Mouse (Mus musculus): ENCODE measurements around the gene Car12. TPM values are rescaled to one million over a fixed set of nuclear protein-coding genes. Genes with fewer than 3 reads are reported as not detected.
A peak's percentile ranks its signal among the peaks of the same experiment; 100 is the strongest.

The Car12 gene
- 0.22 and 1.7 TPM in 2 replicates for polyA plus RNA-seq (2015; fragmentation: Nextera tagmentation; extraction: Ambion mirVana)

DNA sequence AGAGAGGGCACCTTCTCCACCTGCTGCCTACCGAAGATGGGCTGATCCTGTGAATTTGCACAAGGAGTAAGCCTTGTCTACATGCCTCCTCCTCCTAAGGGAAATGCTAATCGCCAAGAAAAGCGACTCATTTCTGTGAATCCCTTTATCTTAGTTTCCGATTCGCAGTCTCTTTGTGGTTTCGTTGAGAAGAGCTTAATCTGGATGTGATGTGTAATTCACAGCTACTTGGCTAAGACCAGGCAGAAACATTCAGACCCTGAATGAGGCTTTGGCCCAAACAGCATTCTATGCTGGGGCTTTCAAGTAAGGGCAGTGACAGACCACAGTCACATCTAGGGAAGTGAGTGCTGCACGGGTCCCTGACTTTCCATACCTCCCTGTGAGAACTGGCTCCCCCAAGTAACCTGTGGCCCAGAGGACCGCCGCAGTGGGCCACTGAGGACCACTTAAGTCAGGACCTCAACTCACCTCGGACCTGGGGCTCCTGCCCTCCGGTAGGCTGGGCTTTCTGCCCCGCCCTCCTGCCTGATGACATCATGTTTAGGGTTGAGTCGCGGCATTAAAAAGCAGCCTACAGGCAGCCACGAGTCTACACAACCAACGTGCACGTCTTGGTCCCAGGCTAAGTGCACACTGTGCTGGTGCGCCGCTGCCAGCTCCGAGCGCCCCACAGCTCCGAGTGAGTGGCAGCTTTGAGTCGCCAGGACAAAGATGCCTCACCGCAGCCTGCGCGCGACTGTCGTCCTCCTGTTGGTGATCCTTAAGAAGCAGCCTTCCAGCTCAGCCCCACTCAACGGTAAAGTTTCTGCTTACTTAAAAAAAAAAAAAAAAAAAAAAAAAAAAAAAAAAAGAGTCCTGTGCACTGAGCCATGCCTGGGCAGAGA is at the start of gene Car12:
Gene Car12 (plus strand): TSS at position 552 of the 887 bp plus-strand sequence.
- WGBS = 15% methylated on average over 29 of the region's 29 CpGs
- ATAC-seq (ENCODE audit: low read depth) = no peak

DNA sequence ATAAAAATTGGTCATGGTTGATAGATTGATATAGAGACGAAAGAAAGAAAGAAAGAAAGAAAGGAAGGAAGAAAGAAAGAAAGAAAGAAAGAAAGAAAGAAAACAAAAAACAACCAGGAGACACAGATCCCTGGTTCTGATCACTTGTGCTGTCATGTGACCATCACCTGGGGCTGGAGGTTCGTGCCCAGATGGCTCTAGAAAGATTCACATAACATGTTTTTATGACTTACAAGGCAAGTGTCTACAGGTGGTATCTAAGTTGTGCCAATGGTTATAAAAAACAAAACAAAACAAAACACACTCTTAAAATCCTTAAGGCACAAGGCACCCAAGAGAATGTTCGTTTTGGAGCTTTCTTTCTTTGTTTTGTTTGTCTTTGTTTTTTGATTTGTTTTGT is 49.7 kb upstream of the Car12 start:
- Histone ChIP-seq H3K36me3 (no peaks in the 10 kb centered on the region), H3K27ac (replicated peaks) (no peak overlapping the region), H3K4me1 (replicated peaks) (no peaks in the 10 kb centered on the region), H3K4me3 (no peak overlapping the region), H3K9me3 (no peaks in the 10 kb centered on the region), H3K9ac (no peak overlapping the region), H3K27me3 (no peaks in the 10 kb centered on the region), H3K4me2 (no peak overlapping the region)
- 79% methylated on average over 3 of the region's 3 CpGs for WGBS
- ATAC-seq (ENCODE audit: low read depth) = no peak

More for the DNA sequence above, at the start of gene Car12:
- peak within 1 kb of the TSS; percentile 33 for H3K4me3 ChIP-seq
- peak within 1 kb of the TSS; percentile 58 for H3K9ac ChIP-seq
- H3K36me3 ChIP-seq = no peaks in the 10 kb centered on the region
- peaks cover 40% of the 10 kb centered on the region for H3K27me3 ChIP-seq
- H3K4me1 ChIP-seq (replicated peaks) = peaks cover 26% of the 10 kb centered on the region
- H3K4me2 ChIP-seq = peak within 1 kb of the TSS; percentile 70
- H3K9me3 ChIP-seq = no peaks in the 10 kb centered on the region
- H3K27ac ChIP-seq (replicated peaks) = no peak within 1 kb of the TSS

DNA sequence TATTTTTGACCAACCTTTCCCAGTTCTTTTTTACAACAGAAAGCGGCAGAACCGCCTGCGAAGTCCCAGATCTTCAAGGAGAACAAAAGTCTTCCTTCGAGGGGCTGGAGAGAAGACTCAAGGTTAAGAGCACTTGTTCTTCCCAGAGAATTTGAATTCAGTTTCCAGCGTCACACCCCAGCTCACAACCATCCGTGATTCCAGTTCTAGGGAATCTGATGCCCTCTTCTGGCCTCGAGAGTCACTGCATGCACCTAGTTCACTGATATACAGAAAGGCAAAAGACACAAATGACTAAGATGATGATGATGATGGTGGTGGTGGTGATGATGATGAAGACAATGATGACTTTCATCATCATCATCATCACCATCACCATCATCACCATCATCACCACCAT is 48.9 kb upstream of the Car12 start:
- Histone ChIP-seq H3K27me3 (no peaks in the 10 kb centered on the region), H3K9ac (no peak overlapping the region), H3K27ac (replicated peaks) (no peak overlapping the region), H3K4me3 (no peak overlapping the region), H3K9me3 (no peaks in the 10 kb centered on the region), H3K4me1 (replicated peaks) (no peaks in the 10 kb centered on the region), H3K4me2 (no peak overlapping the region), H3K36me3 (no peaks in the 10 kb centered on the region)
- 82% methylated on average over 7 of the region's 7 CpGs for WGBS
- no peak for ATAC-seq (ENCODE audit: low read depth)

DNA sequence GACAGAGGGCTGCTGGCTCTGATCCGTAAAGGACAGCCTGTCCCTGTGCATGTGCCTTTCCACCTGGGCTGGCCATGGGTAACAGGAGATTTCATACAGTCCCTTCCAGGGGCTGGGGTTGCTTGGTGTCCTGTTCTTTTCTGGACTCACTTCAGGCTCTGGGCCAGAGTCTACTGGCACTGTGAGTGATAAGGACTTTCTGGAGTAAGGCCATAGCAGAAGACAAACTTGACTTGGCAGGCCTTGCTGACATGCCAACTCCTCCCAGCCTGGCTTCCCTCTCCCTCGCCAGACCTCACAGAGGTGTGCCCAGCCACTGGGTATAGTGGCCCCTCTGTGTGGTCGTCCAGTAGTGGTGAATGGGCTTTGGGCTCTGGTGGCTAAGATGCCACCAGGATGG is 47.3 kb upstream of the Car12 start:
- H3K36me3 ChIP-seq = no peaks in the 10 kb centered on the region
- no peak overlapping the region for H3K4me2 ChIP-seq
- H3K27ac ChIP-seq (replicated peaks) = no peak overlapping the region
- no peak for ATAC-seq (ENCODE audit: low read depth)
- no peaks in the 10 kb centered on the region for H3K27me3 ChIP-seq
- H3K4me1 ChIP-seq (replicated peaks) = no peaks in the 10 kb centered on the region
- 82% methylated on average over 3 of the region's 3 CpGs for WGBS
- no peaks in the 10 kb centered on the region for H3K9me3 ChIP-seq
- H3K9ac ChIP-seq = no peak overlapping the region
- H3K4me3 ChIP-seq = no peak overlapping the region

DNA sequence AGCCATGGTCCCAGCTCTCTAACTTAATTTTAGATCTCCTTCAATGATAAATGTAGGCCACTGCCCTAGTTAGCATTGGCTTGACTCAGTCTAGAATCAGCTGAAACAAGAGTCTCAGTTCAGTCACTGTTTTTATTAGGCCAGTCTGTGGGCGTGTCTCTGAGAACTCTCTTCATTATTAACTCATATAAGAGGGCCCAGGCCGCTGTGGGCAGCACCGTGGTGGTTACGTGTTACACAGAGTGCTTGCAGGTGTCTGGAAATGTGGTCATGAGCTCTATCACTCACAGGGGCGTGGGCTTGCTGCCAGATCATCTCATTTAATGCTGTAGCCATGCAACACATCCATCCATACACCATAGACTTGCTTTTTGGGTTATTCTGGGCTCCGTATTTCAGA is 46.4 kb upstream of the Car12 start:
- H3K9me3 ChIP-seq = no peaks in the 10 kb centered on the region
- H3K9ac ChIP-seq = no peak overlapping the region
- WGBS = 74% methylated on average over 6 of the region's 6 CpGs
- no peaks in the 10 kb centered on the region for H3K36me3 ChIP-seq
- no peak for ATAC-seq (ENCODE audit: low read depth)
- H3K27me3 ChIP-seq = no peaks in the 10 kb centered on the region
- H3K27ac ChIP-seq (replicated peaks) = no peak overlapping the region
- H3K4me1 ChIP-seq (replicated peaks) = no peaks in the 10 kb centered on the region
- H3K4me3 ChIP-seq = no peak overlapping the region
- H3K4me2 ChIP-seq = no peak overlapping the region

DNA sequence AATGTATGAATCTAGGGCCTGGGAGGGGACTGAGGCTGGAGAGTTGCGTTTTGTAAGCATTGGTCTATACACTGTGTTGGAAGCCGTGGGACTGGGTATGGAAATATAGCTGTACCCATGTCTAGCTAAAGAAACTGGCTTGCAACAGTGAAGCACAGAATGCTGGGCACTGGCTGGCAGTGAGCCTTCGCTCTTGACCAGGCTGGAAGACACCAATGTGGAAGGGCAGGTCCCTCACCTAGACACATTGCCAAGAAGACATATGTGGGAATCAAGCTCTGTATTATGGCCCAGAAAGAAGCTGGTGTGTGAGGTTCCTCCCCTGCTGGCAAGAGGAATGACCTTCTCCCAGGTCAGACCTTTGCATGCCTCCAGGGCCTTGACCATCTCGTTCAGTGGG is 45.6 kb upstream of the Car12 start:
- Histone ChIP-seq H3K9me3 (no peaks in the 10 kb centered on the region), H3K27me3 (no peaks in the 10 kb centered on the region), H3K27ac (replicated peaks) (no peak overlapping the region), H3K4me3 (no peak overlapping the region), H3K36me3 (no peaks in the 10 kb centered on the region), H3K4me1 (replicated peaks) (no peaks in the 10 kb centered on the region), H3K9ac (no peak overlapping the region), H3K4me2 (no peak overlapping the region)
- 90% methylated on average over 4 of the region's 4 CpGs for WGBS
- no peak for ATAC-seq (ENCODE audit: low read depth)

DNA sequence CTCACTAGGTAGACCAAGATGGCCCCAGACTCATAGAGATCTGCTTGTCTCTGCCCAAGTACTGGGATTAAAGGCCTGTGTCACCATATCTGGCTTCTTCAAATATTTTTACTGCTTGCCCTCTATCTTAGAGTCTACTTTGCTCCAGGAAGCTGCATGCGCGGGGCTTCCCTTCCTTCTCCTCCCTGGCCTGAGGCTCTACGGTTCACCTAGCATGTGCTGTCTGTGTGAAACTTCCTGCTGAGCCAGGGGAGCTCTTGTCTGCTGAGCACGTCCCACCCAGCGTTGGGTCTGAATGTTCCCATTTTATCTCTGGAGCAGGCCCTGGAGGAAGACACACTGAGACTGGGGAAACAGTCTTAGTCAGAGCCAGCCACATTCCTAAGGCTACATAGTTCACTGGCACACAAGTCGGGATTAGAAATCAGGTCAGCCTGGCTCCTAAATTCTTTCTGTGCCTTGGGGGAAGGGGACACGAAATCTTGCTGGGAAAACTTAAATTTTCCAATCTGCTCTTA is 43.9 kb upstream of the Car12 start:
- no peak for ATAC-seq (ENCODE audit: low read depth)
- H3K27me3 ChIP-seq = no peaks in the 10 kb centered on the region
- H3K4me2 ChIP-seq = no peak overlapping the region
- no peaks in the 10 kb centered on the region for H3K9me3 ChIP-seq
- no peak overlapping the region for H3K27ac ChIP-seq (replicated peaks)
- no peaks in the 10 kb centered on the region for H3K36me3 ChIP-seq
- 59% methylated on average over 7 of the region's 7 CpGs for WGBS
- H3K9ac ChIP-seq = no peak overlapping the region
- H3K4me1 ChIP-seq (replicated peaks) = no peaks in the 10 kb centered on the region
- no peak overlapping the region for H3K4me3 ChIP-seq

DNA sequence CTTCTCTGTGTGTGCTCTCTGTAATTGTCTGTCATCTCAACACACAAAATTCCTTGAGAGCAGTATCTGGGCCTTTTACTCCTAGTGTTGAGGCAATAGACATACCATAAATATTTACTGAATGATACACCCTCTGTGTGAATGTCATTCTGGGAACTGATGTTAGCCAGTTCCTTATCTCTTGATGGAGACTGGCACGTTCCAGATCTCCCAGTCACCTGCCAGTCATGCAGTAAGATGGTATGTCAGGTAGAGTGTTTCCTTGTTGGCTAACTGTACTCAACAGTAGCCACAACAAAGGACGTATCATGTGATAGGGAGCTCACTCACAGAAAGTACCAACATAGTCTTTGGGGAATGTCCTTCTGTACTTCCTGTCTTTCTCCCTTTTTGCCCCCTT is 39.7 kb upstream of the Car12 start:
- ATAC-seq (ENCODE audit: low read depth) = no peak
- 83% methylated on average over 2 of the region's 2 CpGs for WGBS
- no peak overlapping the region for H3K27ac ChIP-seq (replicated peaks)
- H3K9ac ChIP-seq = no peak overlapping the region
- no peaks in the 10 kb centered on the region for H3K27me3 ChIP-seq
- H3K9me3 ChIP-seq = no peaks in the 10 kb centered on the region
- no peaks in the 10 kb centered on the region for H3K4me1 ChIP-seq (replicated peaks)
- no peak overlapping the region for H3K4me3 ChIP-seq
- no peaks in the 10 kb centered on the region for H3K36me3 ChIP-seq
- H3K4me2 ChIP-seq = no peak overlapping the region

DNA sequence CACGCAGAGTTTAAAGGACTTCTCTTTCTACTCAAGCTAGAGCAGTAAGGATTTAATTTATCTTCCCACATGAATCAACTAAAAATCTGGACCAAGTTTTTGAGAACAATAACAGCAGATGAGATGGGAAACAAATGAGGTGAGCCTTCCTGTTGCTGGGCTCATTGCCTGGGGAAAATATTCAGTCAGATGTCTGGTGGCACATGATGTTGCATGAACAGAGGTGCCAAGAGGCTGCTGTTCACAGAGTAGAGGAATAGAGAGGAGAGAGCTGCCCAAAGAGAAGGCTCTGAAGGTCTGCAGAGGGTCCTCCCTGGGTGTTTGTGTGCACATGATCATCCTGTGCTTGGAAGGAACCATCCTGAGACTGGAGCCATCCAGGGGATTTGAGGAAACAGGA is 37.9 kb upstream of the Car12 start:
- H3K36me3 ChIP-seq = no peaks in the 10 kb centered on the region
- no peak overlapping the region for H3K4me3 ChIP-seq
- H3K27me3 ChIP-seq = no peaks in the 10 kb centered on the region
- ATAC-seq (ENCODE audit: low read depth) = no peak
- H3K4me2 ChIP-seq = no peak overlapping the region
- H3K27ac ChIP-seq (replicated peaks) = no peak overlapping the region
- H3K9ac ChIP-seq = no peak overlapping the region
- 89% methylated on average over 1 of the region's 1 CpGs for WGBS
- H3K4me1 ChIP-seq (replicated peaks) = no peaks in the 10 kb centered on the region
- no peaks in the 10 kb centered on the region for H3K9me3 ChIP-seq

DNA sequence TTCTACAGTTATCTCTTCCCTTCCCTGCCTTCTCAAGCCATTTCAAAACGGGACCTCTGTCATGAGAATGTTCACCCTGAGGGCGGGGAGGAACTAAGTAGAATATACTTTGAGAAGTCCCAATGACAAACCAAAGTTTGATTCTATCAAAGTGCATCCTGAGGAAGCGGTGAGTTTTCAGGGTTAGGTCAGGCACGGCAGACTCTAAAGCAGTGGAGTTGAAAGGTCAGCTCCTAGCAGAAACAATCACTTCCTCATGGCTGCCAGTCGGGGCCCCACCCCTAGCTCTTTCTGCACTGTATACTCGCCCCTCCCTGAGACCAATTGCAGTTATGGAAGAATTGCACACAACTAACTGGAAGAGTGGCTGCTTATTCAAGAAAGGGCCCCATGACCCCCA is 33.4 kb upstream of the Car12 start:
- 78% methylated on average over 6 of the region's 6 CpGs for WGBS
- Histone ChIP-seq H3K27me3 (no peaks in the 10 kb centered on the region), H3K9ac (no peak overlapping the region), H3K27ac (replicated peaks) (no peak overlapping the region), H3K4me3 (no peak overlapping the region), H3K4me1 (replicated peaks) (no peaks in the 10 kb centered on the region), H3K9me3 (no peaks in the 10 kb centered on the region), H3K36me3 (no peaks in the 10 kb centered on the region), H3K4me2 (no peak overlapping the region)
- ATAC-seq (ENCODE audit: low read depth) = no peak

DNA sequence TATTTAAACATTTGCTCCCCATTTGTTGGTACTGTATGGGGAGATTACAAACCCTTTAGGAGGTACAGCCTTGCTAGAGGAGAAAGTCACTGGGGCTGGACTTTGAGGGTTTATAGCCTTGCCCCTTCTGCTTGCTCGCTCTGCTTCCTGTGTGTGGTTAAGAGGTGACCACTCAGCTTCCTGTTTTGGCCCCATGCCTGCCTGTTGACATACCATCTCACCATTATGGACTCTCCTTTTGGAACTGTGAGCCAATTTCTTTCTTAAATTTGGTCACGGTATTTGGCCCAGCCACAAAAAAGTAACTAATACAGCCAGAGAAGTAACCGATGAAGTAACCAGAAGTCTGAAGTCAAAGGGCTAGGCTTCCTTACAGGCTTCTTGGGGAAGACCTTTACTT is 30.7 kb upstream of the Car12 start:
- no peaks in the 10 kb centered on the region for H3K9me3 ChIP-seq
- ATAC-seq (ENCODE audit: low read depth) = no peak
- no peaks in the 10 kb centered on the region for H3K27me3 ChIP-seq
- H3K4me3 ChIP-seq = no peak overlapping the region
- H3K27ac ChIP-seq (replicated peaks) = no peak overlapping the region
- H3K4me1 ChIP-seq (replicated peaks) = no peaks in the 10 kb centered on the region
- WGBS = 88% methylated on average over 3 of the region's 3 CpGs
- H3K9ac ChIP-seq = no peak overlapping the region
- no peak overlapping the region for H3K4me2 ChIP-seq
- H3K36me3 ChIP-seq = no peaks in the 10 kb centered on the region

DNA sequence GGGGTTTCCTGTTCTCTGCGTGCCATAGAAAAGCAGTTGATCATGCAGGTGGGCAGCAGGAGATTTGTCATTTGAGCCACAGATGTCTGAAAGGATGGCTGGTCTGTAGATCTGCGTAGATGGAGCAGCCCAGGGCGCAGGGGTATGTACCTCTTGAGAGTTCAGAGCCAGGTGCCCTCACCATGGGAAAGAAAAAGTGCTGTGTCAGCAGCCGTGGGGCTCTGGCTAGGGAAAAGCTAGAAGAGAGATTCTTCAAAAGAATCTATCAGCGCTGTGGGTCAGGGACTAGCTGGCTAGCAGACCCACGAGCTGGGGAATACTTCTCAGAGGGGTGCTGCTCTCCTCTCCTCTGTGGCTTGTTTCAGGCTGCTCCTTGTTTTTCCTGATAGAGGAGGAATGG is 27.8 kb upstream of the Car12 start:
- ATAC-seq (ENCODE audit: low read depth) = no peak
- H3K27me3 ChIP-seq = no peaks in the 10 kb centered on the region
- H3K4me3 ChIP-seq = no peak overlapping the region
- H3K9me3 ChIP-seq = no peaks in the 10 kb centered on the region
- WGBS = 86% methylated on average over 6 of the region's 6 CpGs
- no peak overlapping the region for H3K27ac ChIP-seq (replicated peaks)
- H3K4me2 ChIP-seq = no peak overlapping the region
- no peaks in the 10 kb centered on the region for H3K4me1 ChIP-seq (replicated peaks)
- H3K9ac ChIP-seq = no peak overlapping the region
- no peaks in the 10 kb centered on the region for H3K36me3 ChIP-seq

DNA sequence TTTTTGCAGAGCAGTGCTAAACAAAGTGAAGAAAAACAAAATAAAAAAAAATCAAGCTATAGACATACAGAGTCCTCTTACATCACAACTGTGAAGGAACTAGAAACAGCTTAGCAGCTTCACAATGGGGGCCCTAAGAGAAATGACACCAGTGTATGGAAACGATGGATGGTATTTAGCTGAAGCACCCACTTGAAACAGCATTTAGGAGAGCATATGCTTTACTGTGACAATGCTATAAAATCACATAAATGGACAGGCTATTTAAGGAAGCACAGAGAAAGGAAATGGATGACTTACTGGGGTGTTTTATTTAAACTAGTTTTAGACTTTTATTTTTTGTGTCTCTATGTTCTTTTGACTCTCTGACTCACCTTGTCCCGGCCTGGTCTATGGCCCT is 25.8 kb upstream of the Car12 start:
- WGBS = 82% methylated on average over 2 of the region's 2 CpGs
- no peak overlapping the region for H3K4me3 ChIP-seq
- H3K4me1 ChIP-seq (replicated peaks) = no peaks in the 10 kb centered on the region
- no peaks in the 10 kb centered on the region for H3K27me3 ChIP-seq
- no peak overlapping the region for H3K9ac ChIP-seq
- no peak for ATAC-seq (ENCODE audit: low read depth)
- no peaks in the 10 kb centered on the region for H3K9me3 ChIP-seq
- no peaks in the 10 kb centered on the region for H3K36me3 ChIP-seq
- H3K4me2 ChIP-seq = no peak overlapping the region
- H3K27ac ChIP-seq (replicated peaks) = no peak overlapping the region

Data from neural tube, embryonic 13.5 days (tissue).